Mouse (Mus musculus) ovary, adult 18-20 months (tissue): ENCODE results near the gene Flvcr1.

Experiments
- DNase-seq: peaks from one replicate; pipeline ENCODE4 v3.0.0; 2022; ENCODE audit warnings: low spot score, mixed read lengths

Gene Flvcr1

GRCm38 (mm10) chr1:190980470-190980869, 45.5 kb downstream of the Flvcr1 start:
- no peak for DNase-seq

DNA sequence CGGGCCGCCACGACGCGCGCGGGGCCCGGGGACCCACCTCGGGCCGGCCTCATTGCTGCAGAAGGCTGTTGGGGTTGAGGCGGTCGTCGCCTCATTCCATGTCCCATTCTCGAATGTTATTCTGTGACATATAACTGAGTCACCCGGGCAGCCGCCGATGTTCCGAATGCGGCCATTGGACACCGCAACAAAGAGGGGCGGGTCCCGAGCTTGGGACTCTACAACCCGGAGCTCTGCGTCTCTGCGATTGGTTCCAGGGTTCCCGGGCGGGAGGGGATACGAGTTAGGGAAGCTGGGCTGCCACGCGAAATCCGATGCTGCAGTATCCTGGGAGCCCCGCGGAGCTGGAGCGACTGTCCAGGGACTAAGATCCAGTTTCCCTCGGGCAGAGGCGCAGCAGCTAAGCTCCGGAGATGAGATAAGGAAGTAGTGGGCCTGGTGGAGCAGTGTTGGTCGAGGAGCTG, 46.8 kb downstream of the Flvcr1 start, which contains the start of gene Vash2:
TSS of gene Vash2 (minus strand) at position 197 of the 464 bp plus-strand sequence.
- peak; percentile 72 for DNase-seq

DNA sequence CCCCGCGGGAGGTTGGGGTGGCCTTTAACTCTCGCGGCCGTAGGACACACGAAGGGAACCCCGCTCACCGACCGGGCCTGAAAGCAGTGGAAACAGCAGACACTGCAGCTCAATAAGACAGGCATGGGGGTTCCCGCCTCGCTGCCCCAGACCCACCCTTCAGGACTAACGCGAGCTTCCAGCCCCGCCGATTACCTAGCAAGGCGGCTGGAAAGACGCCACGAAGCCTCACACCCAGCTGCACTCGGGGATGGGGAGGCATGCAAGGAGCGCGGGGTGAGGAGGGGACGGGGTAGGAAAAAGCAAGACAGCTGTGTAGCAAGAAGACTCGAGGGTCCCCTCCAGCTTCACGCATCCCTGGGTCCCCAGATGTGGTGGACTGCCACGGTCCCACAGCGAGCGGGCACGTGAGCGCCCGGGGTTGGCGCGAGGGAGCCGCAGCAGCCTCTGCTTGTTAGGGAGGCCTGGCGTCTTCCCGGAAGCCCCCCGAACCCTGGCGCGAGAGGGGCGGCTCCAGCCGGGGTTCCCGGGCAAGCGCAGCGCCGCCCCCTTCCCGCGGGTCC, 47.4 kb downstream of the Flvcr1 start:
- no peak for DNase-seq

GRCm38 (mm10) chr1:190978001-190978400, 48.0 kb downstream of the Flvcr1 start:
- DNase-seq, result no peak

- no peak for DNase-seq
These were observed 48.9 kb downstream of the Flvcr1 start for GRCm38 (mm10) chr1:190976887-190977573.

DNA sequence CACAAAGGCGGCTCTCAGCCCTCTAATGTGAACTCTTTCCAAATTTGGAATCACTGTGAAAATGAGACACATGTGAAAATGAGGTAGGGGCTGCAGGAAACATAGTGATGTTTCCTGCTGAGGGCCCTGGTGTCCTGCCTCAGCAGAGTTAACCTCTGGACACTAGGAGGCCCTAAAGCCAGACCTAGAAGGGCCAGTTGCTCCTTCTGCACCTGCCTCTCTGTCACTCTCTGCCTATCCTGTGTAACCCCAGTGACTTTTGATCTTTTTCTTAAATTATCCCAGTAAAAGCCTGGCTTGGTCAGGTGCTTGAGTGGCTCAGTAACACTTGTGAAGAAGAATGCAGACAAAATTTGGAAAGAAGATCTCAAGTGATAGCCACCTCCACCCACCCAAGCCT, 51.1 kb downstream of the Flvcr1 start:
- no peak for DNase-seq

DNA sequence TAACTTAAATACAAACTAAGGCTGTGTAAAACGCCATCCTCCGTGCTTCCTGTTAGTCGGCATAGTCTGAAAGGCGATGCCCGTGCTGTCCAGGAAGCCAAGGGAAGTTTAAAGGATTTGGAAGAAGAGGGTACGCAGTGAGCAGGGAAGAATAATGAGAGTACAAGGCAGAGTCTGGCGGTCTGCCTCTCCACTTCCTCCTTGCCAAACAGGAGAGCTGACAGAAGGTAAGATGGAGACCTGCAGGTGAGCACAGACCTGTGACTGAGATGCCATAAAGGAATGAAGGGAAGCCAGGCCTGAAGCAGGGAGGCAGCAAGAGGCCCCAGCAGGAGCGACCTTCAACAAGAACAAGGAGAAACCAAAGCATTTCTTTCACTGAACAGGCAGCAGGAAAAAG, 51.8 kb downstream of the Flvcr1 start:
- no peak for DNase-seq

- DNase-seq, result no peak
These were observed 53.3 kb downstream of the Flvcr1 start for GRCm38 (mm10) chr1:190972612-190973192.

GRCm38 (mm10) chr1:190971708-190972610, 54.0 kb downstream of the Flvcr1 start:
- DNase-seq, result no peak

DNA sequence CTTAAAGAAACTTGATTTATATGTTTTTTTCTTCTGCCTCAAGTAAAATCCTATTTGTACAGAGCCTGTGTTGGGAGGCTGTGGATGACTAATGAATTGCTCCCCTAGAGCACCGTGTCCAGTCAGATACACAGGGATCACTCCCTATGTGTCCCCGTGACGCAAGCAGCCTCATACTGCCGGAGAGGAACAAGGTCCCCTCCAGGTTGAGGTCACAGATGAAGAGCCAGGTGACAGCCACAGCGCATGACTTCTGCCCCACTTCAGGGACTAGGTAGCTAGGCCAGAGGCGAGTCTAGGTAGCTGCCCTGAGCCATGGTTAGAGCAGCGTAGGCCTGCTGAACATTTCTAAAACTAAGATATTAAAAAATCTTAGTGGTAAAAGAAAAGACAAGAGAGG, 57.9 kb downstream of the Flvcr1 start:
- no peak for DNase-seq

DNA sequence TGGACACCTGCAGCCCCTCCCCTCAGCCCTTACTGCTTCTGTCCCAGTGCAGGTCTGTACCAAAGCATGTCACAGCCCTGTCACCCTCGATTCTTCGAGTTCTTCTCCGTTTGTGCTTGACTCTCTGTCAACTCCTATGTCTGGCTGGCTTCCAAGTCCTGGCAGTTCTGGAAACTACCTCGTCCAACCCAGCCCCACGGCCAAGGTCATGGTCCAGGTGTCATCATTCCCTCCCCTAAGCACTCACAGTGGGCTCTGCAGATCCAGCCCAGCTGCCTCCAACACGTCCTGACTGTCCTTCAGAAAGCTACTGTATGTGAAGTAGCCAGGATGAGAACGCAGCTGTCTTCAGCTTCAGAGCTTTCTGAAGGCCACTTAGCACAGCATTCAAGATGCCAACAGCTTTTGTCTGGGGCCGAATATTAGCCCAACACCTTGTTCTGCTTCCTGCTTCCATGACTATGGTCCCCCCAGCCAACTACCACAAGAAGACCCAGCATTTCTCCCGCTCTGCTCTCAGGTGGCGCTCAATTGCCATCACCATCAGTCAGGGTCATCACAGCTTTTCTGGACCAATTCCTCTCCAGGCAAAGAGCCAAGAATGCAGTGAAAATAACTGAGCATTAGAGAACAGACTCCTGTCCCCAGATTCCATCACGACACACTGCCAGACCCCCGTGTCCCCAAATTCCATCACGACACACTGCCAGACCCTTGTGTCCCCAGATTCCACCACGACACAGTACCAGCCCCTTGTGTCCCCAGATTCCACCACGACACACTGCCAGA, 60.8 kb downstream of the Flvcr1 start:
- no peak for DNase-seq

DNA sequence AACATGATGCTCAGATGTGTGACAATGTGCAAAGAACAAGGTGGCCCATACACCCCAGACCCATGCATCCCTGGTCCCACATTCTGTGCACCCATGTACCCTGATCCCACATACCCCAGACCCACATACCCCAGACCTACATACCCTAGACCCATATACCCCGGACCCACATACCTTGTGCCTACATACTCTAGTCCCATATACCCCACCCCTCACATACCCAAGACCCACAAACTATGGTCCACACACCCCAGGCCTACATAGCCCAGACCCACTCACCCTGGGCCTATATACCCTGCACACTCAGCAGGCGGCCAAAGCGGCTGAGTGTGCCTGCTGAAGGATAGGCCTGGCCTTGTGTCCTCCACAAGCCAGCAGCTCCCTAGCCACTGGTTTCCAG, 63.2 kb downstream of the Flvcr1 start:
- no peak for DNase-seq

DNA sequence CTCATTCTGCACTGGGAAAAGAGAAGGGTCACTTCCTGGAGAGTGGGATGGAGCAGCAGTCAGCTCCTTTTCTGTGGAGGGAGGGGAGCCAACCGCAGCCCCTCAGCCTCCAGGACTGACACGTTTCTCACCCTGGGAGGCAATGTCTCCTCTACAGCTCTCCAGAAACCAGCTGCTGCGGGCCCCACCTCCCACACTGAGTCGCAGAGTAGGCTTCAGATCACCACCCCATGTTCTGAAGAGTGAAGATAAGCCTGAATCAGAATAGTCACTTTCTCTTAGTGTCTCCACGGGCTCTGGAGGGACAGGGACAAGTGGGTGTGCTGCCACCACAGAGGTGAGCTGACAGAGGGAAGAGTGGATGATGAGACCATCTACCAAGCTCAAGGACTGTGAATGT, 67.1 kb downstream of the Flvcr1 start:
- no peak for DNase-seq
